Mouse (Mus musculus) layer of hippocampus, postnatal 25 days (tissue): Measurements from ENCODE around the gene Gm10190. TPM values are rescaled to one million over a fixed set of nuclear protein-coding genes. Genes with fewer than 3 reads are reported as not detected.

ENCODE experiments used
- total RNA-seq, 2 experiments: library from RNA; stranded (reverse); gene quantifications; 2 replicates each; pipeline ENCODE4 v1.2.3; 2021

Gm10190 gene
- total RNA-seq, 2 experiments from 2014 or later, result 1.8 to 3.0 TPM

Other genes starting within 250 kb of the Gm10190 start
- gene Galm, start 246.1 kb downstream of the Gm10190 start, total RNA-seq, result 1 to 10 TPM; 3.7 to 4.1 TPM
- 100 to 1,000 TPM; 108 to 115 TPM for gene Srsf7, start 166.2 kb downstream of the Gm10190 start, total RNA-seq
- under 1 TPM; 0.12 to 0.42 TPM for gene Ttc39d, start 166.1 kb downstream of the Gm10190 start, total RNA-seq
- 1 to 10 TPM; 4.8 to 5.9 TPM for gene Gemin6, start 149.1 kb downstream of the Gm10190 start, total RNA-seq
- 10 to 100 TPM; 17.0 to 19.1 TPM for gene Morn2, start 83.3 kb downstream of the Gm10190 start, total RNA-seq
- 10 to 100 TPM; 35.2 to 39.9 TPM for gene Dhx57, start 83.1 kb downstream of the Gm10190 start, total RNA-seq
- 1 to 10 TPM; 1.9 to 3.1 TPM for gene Arhgef33, start 66.1 kb downstream of the Gm10190 start, total RNA-seq
- gene Sos1, start 106.9 kb upstream of the Gm10190 start, total RNA-seq, result 10 to 100 TPM; 31.6 to 34.3 TPM
- gene Cdkl4, start 204.3 kb upstream of the Gm10190 start, total RNA-seq, result 10 to 100 TPM; 18.9 to 20.4 TPM